8 mouse cellular contexts compared by ENCODE assay signal in genomic region chr6:37447704-37448466, GRCm38 (mm10). TPM values are rescaled to one million over a fixed set of nuclear protein-coding genes. Genes with fewer than 3 reads are reported as not detected.
DNase-seq lines count a peak whose midpoint lies in the region; ATAC-seq and TF ChIP-seq lines count a peak whose summit lies in the region.

No protein-coding gene starts in this region.

- H3K4me1 ChIP-seq in ES-Bruce4 (ENCODE audit: control insufficient read depth, insufficient read depth, low read length), result peaks cover 2% of the 10 kb centered on the region
- no peaks in the 10 kb centered on the region for H3K4me1 ChIP-seq in embryonic facial prominence, embryonic 13.5 days

- no peak overlapping the region for H3K9ac ChIP-seq in ES-Bruce4 (ENCODE audit: low read depth, poor library complexity, severe bottlenecking)
- H3K9ac ChIP-seq in embryonic facial prominence, embryonic 13.5 days, result no peak overlapping the region

- no peaks in the 10 kb centered on the region for H3K9me3 ChIP-seq in ES-Bruce4 (replicated peaks; ENCODE audit: control insufficient read depth, insufficient read depth, low read length, poor library complexity, severe bottlenecking)
- H3K9me3 ChIP-seq in embryonic facial prominence, embryonic 13.5 days, result no peaks in the 10 kb centered on the region

- H3K4me3 ChIP-seq in ES-Bruce4 (ENCODE audit: low read depth, low read length), result no peak overlapping the region
- no peak overlapping the region for H3K4me3 ChIP-seq in embryonic facial prominence, embryonic 13.5 days
- H3K4me3 ChIP-seq in layer of hippocampus, adult 2 months, result no peak overlapping the region

- intact Hi-C loops in heart, postnatal 36 days (cut with DNase I), result loop anchor here (1.0 to 10.0 kb wide), 5 partner anchors 76 to 394 kb away; no protein-coding TSS in a partner anchor

- peak; percentile 39 for ATAC-seq in embryonic facial prominence, embryonic 13.5 days (ENCODE audit: insufficient number of reproducible peaks, insufficient read depth, low FRiP score, low TSS enrichment, low read depth)
- no peak; the same call in 1 of the 2 replicates for ATAC-seq in erythroid progenitor cell, adult 5-6 weeks (replicated peaks; ENCODE audit: low FRiP score, poor library complexity, severe bottlenecking)

- peak; percentile 18 for TF ChIP-seq CTCF in ES-Bruce4 (IDR thresholded peaks at IDR 0.05; ENCODE audit: low read depth, low read length)
- TF ChIP-seq CTCF in layer of hippocampus, adult 2 months (conservative IDR thresholded peaks at IDR 0.05), result peak; percentile 95

- TF ChIP-seq POLR2A in ES-Bruce4 (IDR thresholded peaks at IDR 0.05; ENCODE audit: insufficient read depth, low read length), result no peak

- no peak for TF ChIP-seq EP300 in ES-Bruce4 (IDR thresholded peaks at IDR 0.05; ENCODE audit: insufficient read depth, low read depth, low read length)

- no peaks in the 10 kb centered on the region for H3K36me3 ChIP-seq in ES-Bruce4 (ENCODE audit: control insufficient read depth, insufficient read depth, low read length, poor library complexity, severe bottlenecking)
- H3K36me3 ChIP-seq in embryonic facial prominence, embryonic 13.5 days, result no peaks in the 10 kb centered on the region

- WGBS in embryonic facial prominence, embryonic 13.5 days, result 24% methylated on average over 10 of the region's 10 CpGs

- H3K27ac ChIP-seq in ES-Bruce4 (ENCODE audit: insufficient read depth, low read length), result no peak overlapping the region
- H3K27ac ChIP-seq in embryonic facial prominence, embryonic 13.5 days, result no peak overlapping the region
- H3K27ac ChIP-seq in layer of hippocampus, adult 2 months, result no peak overlapping the region

- no peaks in the 10 kb centered on the region for H3K27me3 ChIP-seq in ES-Bruce4 (ENCODE audit: control insufficient read depth, insufficient read depth, low read length, poor library complexity, severe bottlenecking)
- H3K27me3 ChIP-seq in embryonic facial prominence, embryonic 13.5 days, result no peaks in the 10 kb centered on the region

- no peak overlapping the region for H3K4me2 ChIP-seq in embryonic facial prominence, embryonic 13.5 days

- DNase-seq in adrenal gland, postnatal 36 days, result peak; percentile 72 to 78
- DNase-seq in heart, postnatal 36 days, result peak; percentile 71 to 81
- DNase-seq in layer of hippocampus, adult 2 months (ENCODE audit: low spot score in 2 of 2), result peak; percentile 57 to 79
- DNase-seq in lung, postnatal 10 days, result peak; percentile 79
- peak; percentile 64 for DNase-seq in right cerebral cortex, adult 18-20 months

RNA-seq across cellular contexts. Expression of gene Creb3l2, which starts 5.9 kb away (rescaled TPM):
- polyA plus RNA-seq in ES-Bruce4 (2011; ENCODE audit: insufficient read depth, insufficient read length, low read depth, missing spikeins), result 10.2 and 10.3 TPM in 2 replicates
- total RNA-seq in adrenal gland, postnatal 36 days (2021), result 100 to 1,000 TPM in 1 of 2 experiments, 10 to 100 TPM in 1; 89.5 to 100 TPM
- polyA plus RNA-seq in embryonic facial prominence, embryonic 13.5 days (2015; fragmentation: Nextera tagmentation; extraction: Ambion mirVana), result 26.9 and 29.0 TPM in 2 replicates
- total RNA-seq in heart, postnatal 36 days (2021), result 10 to 100 TPM; 21.5 to 22.6 TPM
- 1 to 10 TPM; 8.3 to 9.8 TPM for total RNA-seq in layer of hippocampus, adult 2 months (2021)
- 1.7 and 4.7 TPM in 2 replicates for total RNA-seq in erythroid progenitor cell, adult 5-6 weeks (2015; ENCODE audit: low replicate concordance)
- 0.38 and 1.4 TPM in 2 replicates for total RNA-seq in erythroid progenitor cell, adult 5-6 weeks (2017; ENCODE audit: low replicate concordance)
